Mouse (Mus musculus): ENCODE data around the gene Ankrd31.
"Not testable (repeated sequence)": the region's sequence is repeated elsewhere in the genome, so short reads cannot be mapped to it uniquely, and the experiment has no call there.

The Ankrd31 gene

GRCm38 (mm10) chr13:96939680-96940079 lies 191.6 kb downstream of the Ankrd31 start:
- DNase-seq (ENCODE audit: low spot score): peak; percentile 10

GRCm38 (mm10) chr13:96941481-96941880 lies 193.4 kb downstream of the Ankrd31 start:
- DNase-seq (ENCODE audit: low spot score): not testable (repeated sequence)

DNA sequence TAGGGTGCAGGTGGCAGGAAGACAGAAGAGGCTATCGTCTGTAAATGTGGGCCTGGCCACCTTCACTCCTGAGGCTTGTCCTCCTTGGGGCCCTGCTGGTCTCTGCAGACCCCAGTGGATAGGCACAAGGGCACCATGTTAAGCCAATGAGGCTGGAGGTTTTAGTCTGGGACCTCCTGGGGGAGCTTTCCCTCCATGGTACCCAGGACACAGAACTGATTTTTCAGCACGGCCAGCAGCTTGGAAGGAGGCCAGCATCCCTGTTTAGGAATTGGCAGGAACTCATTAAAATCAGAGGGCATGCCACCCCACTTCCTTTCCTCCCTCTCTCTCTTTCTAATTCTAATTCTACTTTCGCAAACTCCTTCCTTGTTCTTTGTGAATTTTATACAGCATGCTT lies 195.5 kb downstream of the Ankrd31 start:
- peak; percentile 55 for DNase-seq (ENCODE audit: low spot score)

- no peak for DNase-seq (ENCODE audit: low spot score)
Observed at GRCm38 (mm10) chr13:96945748-96946147, 197.7 kb downstream of the Ankrd31 start.

DNA sequence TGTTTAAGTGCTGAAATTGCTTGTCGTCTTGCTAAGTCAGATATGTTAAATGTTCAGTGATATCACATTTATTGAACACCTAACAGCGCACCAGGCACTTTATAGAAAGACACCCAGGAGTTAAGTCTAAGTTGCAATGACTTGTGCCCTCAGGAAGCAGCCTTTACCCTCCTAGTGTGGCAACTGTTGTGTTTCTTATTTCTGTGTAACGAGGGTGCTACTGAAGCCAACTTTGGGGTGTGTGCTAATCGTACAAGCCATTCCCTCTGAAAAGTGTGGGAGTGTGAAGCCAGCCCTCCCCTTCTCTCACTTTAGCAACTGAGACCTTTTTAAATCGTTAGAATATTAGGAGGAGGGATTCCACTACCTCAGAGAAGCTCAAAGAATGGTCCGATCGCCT lies 199.7 kb downstream of the Ankrd31 start:
- DNase-seq (ENCODE audit: low spot score): no peak

DNA sequence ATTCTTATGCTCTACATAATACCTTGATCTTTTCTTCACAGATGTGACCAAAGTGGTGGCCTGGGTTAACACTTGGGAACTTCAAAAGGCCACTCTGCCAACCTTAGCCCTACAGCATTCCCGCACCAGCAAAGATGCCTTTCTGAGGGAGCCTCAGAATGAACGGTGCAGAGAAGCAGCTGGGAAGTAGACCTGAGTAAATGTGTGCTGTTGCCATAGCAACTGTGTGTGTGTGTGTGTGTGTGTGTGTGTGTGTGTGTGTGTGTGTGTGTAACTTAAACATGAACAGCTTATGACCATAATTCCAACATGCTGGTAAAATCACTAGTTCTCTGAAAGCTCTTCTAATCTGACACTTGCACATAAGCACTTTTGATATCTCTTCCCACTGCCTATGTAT lies 203.8 kb downstream of the Ankrd31 start:
- DNase-seq (ENCODE audit: low spot score): no peak

GRCm38 (mm10) chr13:96956466-96956865 lies 208.4 kb downstream of the Ankrd31 start:
- DNase-seq (ENCODE audit: low spot score): no peak

Measured in layer of hippocampus, adult 11-12 months (tissue).